19 mouse cellular contexts compared by ENCODE assay signal in genomic region chr6:35084927-35085326, GRCm38 (mm10). TPM values are rescaled to one million over a fixed set of nuclear protein-coding genes. Genes with fewer than 3 reads are reported as not detected.
DNase-seq lines count a peak whose midpoint lies in the region; ATAC-seq and TF ChIP-seq lines count a peak whose summit lies in the region.
"Had no signal": no experiment of that assay in that cellular context is flagged by ENCODE, and none has a peak within 500 bp of the region (broad histone marks: within the 10 kb centered on the region; RNA-seq: fewer than 3 reads in every experiment).

No protein-coding gene starts in this region.

- ATAC-seq in liver, postnatal 0 days = 0 out of 2 replicates have a peak, but pooled peaks have one; percentile 7
- ATAC-seq in liver, embryonic 11.5 days (replicated peaks; ENCODE audit: low FRiP score) = no peak
- no peak for ATAC-seq in hindbrain, embryonic 14.5 days (ENCODE audit: low FRiP score)
- ATAC-seq: forebrain, embryonic 15.5 days; hindbrain, embryonic 16.5 days; intestine, embryonic 15.5 days had no signal

- TF ChIP-seq EP300 in liver, postnatal 0 days (IDR thresholded peaks at IDR 0.05; ENCODE audit: low read depth) = no peak

- no peaks in the 10 kb centered on the region for H3K27me3 ChIP-seq in liver, postnatal 0 days (ENCODE audit: insufficient read depth, low read length)
- H3K27me3 ChIP-seq in liver, embryonic 11.5 days (replicated peaks; ENCODE audit: control insufficient read depth, insufficient read depth, low read length) = no peaks in the 10 kb centered on the region
- H3K27me3 ChIP-seq in hindbrain, embryonic 14.5 days (ENCODE audit: control insufficient read depth, insufficient read depth, low read length) = no peaks in the 10 kb centered on the region
- H3K27me3 ChIP-seq: embryonic facial prominence, embryonic 12.5 days; forebrain, embryonic 15.5 days; intestine, embryonic 15.5 days; neural tube, embryonic 12.5 days had no signal

- no peak overlapping the region for H3K4me2 ChIP-seq in liver, postnatal 0 days (ENCODE audit: low read depth, low read length)
- no peak overlapping the region for H3K4me2 ChIP-seq in liver, embryonic 11.5 days
- no peak overlapping the region for H3K4me2 ChIP-seq in hindbrain, embryonic 14.5 days (replicated peaks)
- H3K4me2 ChIP-seq: embryonic facial prominence, embryonic 12.5 days; forebrain, embryonic 15.5 days; intestine, embryonic 15.5 days; neural tube, embryonic 12.5 days had no signal

- no peak overlapping the region for H3K27ac ChIP-seq in liver, postnatal 0 days (ENCODE audit: low read depth)
- H3K27ac ChIP-seq in liver, embryonic 11.5 days (ENCODE audit: low read depth, low read length) = no peak overlapping the region
- H3K27ac ChIP-seq in hindbrain, embryonic 14.5 days = no peak overlapping the region
- H3K27ac ChIP-seq: embryonic facial prominence, embryonic 12.5 days; forebrain, embryonic 15.5 days; intestine, embryonic 15.5 days; neural tube, embryonic 12.5 days had no signal

- H3K4me1 ChIP-seq in liver, postnatal 0 days (ENCODE audit: insufficient read depth) = no peaks in the 10 kb centered on the region
- H3K4me1 ChIP-seq in liver, embryonic 11.5 days (replicated peaks; ENCODE audit: control insufficient read depth, insufficient read depth, low read length) = no peaks in the 10 kb centered on the region
- no peaks in the 10 kb centered on the region for H3K4me1 ChIP-seq in hindbrain, embryonic 14.5 days (replicated peaks; ENCODE audit: control insufficient read depth, insufficient read depth, low read length)
- H3K4me1 ChIP-seq: embryonic facial prominence, embryonic 12.5 days; forebrain, embryonic 15.5 days; intestine, embryonic 15.5 days; neural tube, embryonic 12.5 days had no signal

- whole genome bisulfite sequencing in liver, postnatal 0 days (ENCODE audit: insufficient replicate concordance) = 89% methylated on average over 3 of the region's 3 CpGs
- 88% methylated on average over 3 of the region's 3 CpGs for WGBS in liver, embryonic 11.5 days
- 98% methylated on average over 3 of the region's 3 CpGs for whole genome bisulfite sequencing in hindbrain, embryonic 14.5 days

- H3K9ac ChIP-seq in liver, postnatal 0 days (replicated peaks) = no peak overlapping the region
- no peak overlapping the region for H3K9ac ChIP-seq in liver, embryonic 11.5 days (ENCODE audit: low read depth, low read length)
- no peak overlapping the region for H3K9ac ChIP-seq in hindbrain, embryonic 14.5 days
- H3K9ac ChIP-seq: embryonic facial prominence, embryonic 12.5 days; forebrain, embryonic 15.5 days; intestine, embryonic 15.5 days; neural tube, embryonic 12.5 days had no signal

- DNase-seq in cerebellum, adult 18-20 months = peak; percentile 20 to 21
- no peak for DNase-seq in cerebellum, adult 8-10 months
- DNase-seq in liver, postnatal 0 days = no peak
- DNase-seq in liver, embryonic 11.5 days (ENCODE audit: low spot score) = no peak
- peak; percentile 22 to 37 for DNase-seq in cerebellum, postnatal 14 days
- DNase-seq in hindbrain, embryonic 14.5 days (ENCODE audit: low spot score) = no peak
- no peak for DNase-seq in testis, postnatal 10 days (ENCODE audit: low spot score)
- DNase-seq: kidney, adult 8-10 months; kidney, postnatal 14 days; lung, adult 18-20 months; lung, postnatal 14 days; midbrain, embryonic 14.5 days; retina, postnatal 1 day; thymus, postnatal 14 days had no signal

- TF ChIP-seq CTCF in liver, postnatal 0 days (IDR thresholded peaks at IDR 0.05; ENCODE audit: low read depth) = no peak

- H3K9me3 ChIP-seq in liver, postnatal 0 days (ENCODE audit: low read length) = no peaks in the 10 kb centered on the region
- no peaks in the 10 kb centered on the region for H3K9me3 ChIP-seq in liver, embryonic 11.5 days (ENCODE audit: control insufficient read depth, low read length)
- H3K9me3 ChIP-seq in hindbrain, embryonic 14.5 days (ENCODE audit: control insufficient read depth, low read length) = no peaks in the 10 kb centered on the region
- H3K9me3 ChIP-seq: embryonic facial prominence, embryonic 12.5 days; forebrain, embryonic 15.5 days; intestine, embryonic 15.5 days; neural tube, embryonic 12.5 days had no signal

- no peak overlapping the region for H3K4me3 ChIP-seq in liver, postnatal 0 days (ENCODE audit: low read depth, low read length)
- no peak overlapping the region for H3K4me3 ChIP-seq in liver, embryonic 11.5 days (ENCODE audit: low read depth, low read length)
- H3K4me3 ChIP-seq in hindbrain, embryonic 14.5 days (replicated peaks; ENCODE audit: low read length) = no peak overlapping the region
- H3K4me3 ChIP-seq: embryonic facial prominence, embryonic 12.5 days; forebrain, embryonic 15.5 days; intestine, embryonic 15.5 days; neural tube, embryonic 12.5 days had no signal

- H3K36me3 ChIP-seq in liver, postnatal 0 days (replicated peaks; ENCODE audit: insufficient read depth, low read length) = 0 out of 2 replicates have a peak, but pooled peaks cover 2% of the 10 kb centered on the region
- H3K36me3 ChIP-seq in liver, embryonic 11.5 days (ENCODE audit: control insufficient read depth, insufficient read depth, low read length) = peaks cover 4% of the 10 kb centered on the region; the same call in 1 of the 2 replicates
- no peaks in the 10 kb centered on the region for H3K36me3 ChIP-seq in hindbrain, embryonic 14.5 days (replicated peaks; ENCODE audit: control insufficient read depth, insufficient read depth)
- H3K36me3 ChIP-seq: embryonic facial prominence, embryonic 12.5 days; forebrain, embryonic 15.5 days; intestine, embryonic 15.5 days; neural tube, embryonic 12.5 days had no signal

RNA-seq across cellular contexts. Expression of gene Cnot4, which starts 48.6 kb away (rescaled TPM):
- 10.1 and 10.7 TPM in 2 replicates for polyA plus RNA-seq in liver, postnatal 0 days (2015; fragmentation: Nextera tagmentation; extraction: Ambion mirVana)
- 25.0 and 26.3 TPM in 2 replicates for polyA plus RNA-seq in liver, embryonic 11.5 days (2014; fragmentation: Nextera tagmentation; extraction: Ambion mirVana)
- polyA plus RNA-seq in hindbrain, embryonic 14.5 days (2014; fragmentation: Nextera tagmentation; extraction: Ambion mirVana) = 34.3 and 40.2 TPM in 2 replicates

Comparison
In these comparisons a context has a peak if more than half of its experiments do, and no peak if none do; other contexts are left out.
1. DNase-seq: peak in cerebellum, adult 18-20 months (2 of 2) and cerebellum, postnatal 14 days (2 of 2); none in cerebellum, adult 8-10 months (single experiment), liver, postnatal 0 days (single experiment), liver, embryonic 11.5 days (single experiment), hindbrain, embryonic 14.5 days (single experiment) and testis, postnatal 10 days (single experiment).